12 mouse cellular contexts compared by ENCODE assay signal in the genomic region with DNA sequence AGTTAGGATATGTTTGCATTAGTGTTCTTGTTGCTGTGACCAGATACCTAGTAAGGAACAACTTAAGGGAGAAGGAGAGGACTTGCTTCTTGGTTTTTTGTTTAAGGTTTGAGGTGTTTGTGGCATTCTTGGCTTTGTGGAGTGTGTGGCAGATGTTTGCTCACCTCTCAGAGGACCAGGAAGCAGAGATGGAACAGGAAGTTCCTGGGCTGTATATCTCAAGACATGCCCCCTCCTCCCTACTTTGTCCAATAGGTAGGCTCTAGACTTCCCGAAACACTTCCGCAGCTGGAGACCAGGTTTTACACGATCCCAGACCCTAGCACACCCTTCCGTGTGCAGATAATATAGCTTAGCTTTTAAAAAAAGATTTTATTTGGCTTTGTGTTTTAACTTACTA.
"Had no signal": no experiment of that assay in that cellular context is flagged by ENCODE, and none has a peak within 500 bp of the region (broad histone marks: within the 10 kb centered on the region; RNA-seq: fewer than 3 reads in every experiment).

No protein-coding gene starts in this region.

- H3K4me2 ChIP-seq: liver, embryonic 13.5 days; lung, embryonic 14.5 days; midbrain, embryonic 11.5 days had no signal

- H3K27ac ChIP-seq: liver, embryonic 13.5 days had no signal

- H3K9me3 ChIP-seq: liver, embryonic 13.5 days had no signal

- H3K27me3 ChIP-seq: liver, embryonic 13.5 days had no signal

- H3K9ac ChIP-seq: liver, embryonic 13.5 days; lung, embryonic 14.5 days had no signal

- H3K4me3 ChIP-seq: liver, embryonic 13.5 days had no signal

- DNase-seq: kidney, adult 18-20 months; kidney, adult 9 months; kidney, postnatal 14 days; kidney, postnatal 4 days; left cerebral cortex, postnatal 4 days; liver, embryonic 13.5 days; lung, postnatal 4 days; midbrain, embryonic 14.5 days; thymus, adult 18-20 months; thymus, postnatal 25 days had no signal
